Mouse (Mus musculus) embryonic stem cell, embryonic (primary cell): Measurements from ENCODE around the gene Atf4.

Experiments
- CTCF ChIA-PET, 4 experiments: fragments of 300-600 bp in 2 of 4; fragments of 350-600 bp in 2 of 4; sonication (Branson Sonifier 250); formaldehyde crosslinking; loops; one replicate each; lab custom pipeline; 2022; ENCODE audit warnings: inconsistent platforms in 2 of 4; lab: Charles Lee
- POLR2A ChIA-PET, 4 experiments: fragments of 300-600 bp in 2 of 4; fragments of 350-600 bp in 2 of 4; sonication (Branson Sonifier 250); formaldehyde crosslinking; loops; one replicate each; lab custom pipeline; 2022; ENCODE audit warnings: antibody characterized with exemption in 4 of 4, inconsistent platforms in 1 of 4; lab: Charles Lee

The Atf4 gene

DNA sequence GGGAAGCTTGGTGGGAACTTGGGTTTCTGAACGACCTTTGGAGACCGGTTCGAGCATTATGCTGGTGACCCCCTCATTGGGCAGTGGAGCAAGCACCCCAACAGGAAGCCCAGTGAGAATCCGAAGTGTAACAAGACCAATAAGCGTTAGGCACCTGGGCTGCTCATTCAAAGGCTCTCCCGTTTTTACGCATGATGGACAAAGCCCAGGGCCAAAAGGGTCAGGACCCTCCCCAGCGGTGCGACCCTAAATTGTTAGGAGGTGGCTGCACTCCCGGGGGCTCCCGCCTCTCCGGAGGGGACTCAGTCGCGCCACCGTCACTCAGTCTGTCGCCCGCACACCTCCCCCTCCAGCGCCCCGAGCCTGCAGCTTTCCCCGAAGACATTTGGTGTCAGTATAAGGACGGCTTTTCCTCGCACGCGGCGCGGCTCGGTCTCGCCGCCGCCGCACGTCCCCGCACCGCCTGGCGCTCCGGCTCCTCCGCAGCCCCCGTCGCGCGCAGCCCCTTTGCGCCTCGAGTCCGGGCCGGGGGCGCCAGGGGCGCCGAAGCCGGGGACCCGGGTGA, 31.9 kb downstream of the Atf4 start, which contains the start of gene Cacna1i:
Gene Cacna1i, plus strand, starts transcription at position 388 of the 565 bp plus-strand sequence.
- ChIA-PET CTCF (interaction anchor here in 2 of 4 experiments (0.6 to 1.4 kb wide), 3 partner anchors 53 to 419 kb away, joined by 3 to 4 read pairs (median 4); no protein-coding TSS in a partner anchor), POLR2A (interaction anchor here in 2 of 4 experiments (0.9 to 4.0 kb wide), 6 partner anchors 9 to 424 kb away, joined by 3 to 34 read pairs (median 3); partner anchors contain the start of genes Atf4 (in 1 of the 2), Rps19bp1 (in 1 of the 2) and Tnrc6b (in 1 of the 2))

- POLR2A ChIA-PET, result interaction anchor here in 2 of 4 experiments (0.7 to 4.0 kb wide), 6 partner anchors 8 to 203 kb away, joined by 3 to 34 read pairs (median 3); partner anchors contain the start of genes Rps19bp1 (in 2 of the 2) and Atf4 (in 1 of the 2)
- CTCF ChIA-PET, result interaction anchor here in 2 of 4 experiments (0.5 to 0.7 kb wide), 2 partner anchors 18 to 27 kb away, joined by 3 to 5 read pairs; no protein-coding TSS in a partner anchor
Measured at GRCm38 (mm10) chr15:80288036-80288435, 33.1 kb downstream of the Atf4 start.

DNA sequence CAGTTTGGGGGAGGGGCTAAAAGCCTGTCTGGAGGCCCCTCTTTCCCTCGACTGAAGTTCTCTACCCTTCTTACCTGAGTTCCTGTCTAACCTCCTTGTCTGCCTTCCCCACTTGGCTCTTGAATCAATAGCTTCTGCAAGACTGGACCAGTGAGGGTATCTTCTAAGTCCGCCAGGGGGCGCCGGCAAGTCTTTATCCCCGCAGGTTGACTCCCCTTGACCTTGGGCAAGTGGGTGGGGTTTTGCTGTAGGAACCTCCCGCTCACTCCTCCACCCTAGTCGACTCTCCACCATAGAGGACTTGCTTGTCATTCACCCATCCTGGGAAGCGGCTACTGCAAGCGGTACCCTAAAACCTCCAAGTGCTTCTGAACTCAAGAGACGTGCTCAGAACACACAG, 34.5 kb downstream of the Atf4 start:
- ChIA-PET CTCF (interaction anchor here (0.5 to 1.9 kb wide), 45 partner anchors 8 to 611 kb away, joined by 3 to 22 read pairs (median 4); partner anchors contain the start of genes Rps19bp1 (in 1 of the 4) and Tnrc6b (in 1 of the 4)), POLR2A (interaction anchor here (0.5 to 3.7 kb wide), 27 partner anchors 9 to 1364 kb away, joined by 3 to 15 read pairs (median 4); partner anchors contain the start of genes Rps19bp1 (in 3 of the 4), Atf4 (in 2 of the 4), Tnrc6b (in 2 of the 4) and Mief1 (in 1 of the 4))

GRCm38 (mm10) chr15:80297146-80297545, 42.2 kb downstream of the Atf4 start:
- ChIA-PET POLR2A (no interaction called here), CTCF (interaction anchor here (0.5 to 2.4 kb wide), 8 partner anchors 10 to 604 kb away, joined by 3 to 13 read pairs (median 4); partner anchors contain the start of gene Rps19bp1 (in 1 of the 4))

GRCm38 (mm10) chr15:80303779-80304178, 48.8 kb downstream of the Atf4 start:
- CTCF ChIA-PET, result no interaction called here
- POLR2A ChIA-PET, result no interaction called here

- ChIA-PET POLR2A (no interaction called here), CTCF (no interaction called here)
Measured at GRCm38 (mm10) chr15:80304188-80304587, 49.2 kb downstream of the Atf4 start.

- CTCF ChIA-PET, result interaction anchor here in 1 of 4 experiments (0.6 to 0.8 kb wide), 4 partner anchors 18 to 621 kb away, joined by 3 read pairs; no protein-coding TSS in a partner anchor
- POLR2A ChIA-PET, result interaction anchor here in 1 of 4 experiments (0.6 kb wide), 1 partner anchor 14 kb away, joined by 4 read pairs; no protein-coding TSS in a partner anchor
Measured at GRCm38 (mm10) chr15:80306146-80306545, 51.2 kb downstream of the Atf4 start.
